Mouse (Mus musculus) thymus, postnatal 4 days (tissue): ENCODE results near the gene Vmn1r198.
"Not testable (repeated sequence)": the region's sequence is repeated elsewhere in the genome, so short reads cannot be mapped to it uniquely, and the experiment has no call there.

ENCODE experiments used
- DNase-seq: peaks from one replicate; pipeline ENCODE4 v3.0.0; 2021

The Vmn1r198 gene

GRCm38 (mm10) chr13:22350064-22350463, at the start of gene Vmn1r198:
TSS of gene Vmn1r198 (plus strand) at chr13:22350364.
- DNase-seq = no peak

- DNase-seq = not testable (repeated sequence)
These were observed 42.1 kb upstream of the Vmn1r198 start for GRCm38 (mm10) chr13:22308075-22308474.

- no peak for DNase-seq
These were observed 34.8 kb upstream of the Vmn1r198 start for GRCm38 (mm10) chr13:22315361-22315760.

- no peak for DNase-seq
These were observed 32.8 kb upstream of the Vmn1r198 start for GRCm38 (mm10) chr13:22317366-22317765.

GRCm38 (mm10) chr13:22320091-22320490, 30.1 kb upstream of the Vmn1r198 start:
- no peak for DNase-seq

GRCm38 (mm10) chr13:22324289-22324688, 25.9 kb upstream of the Vmn1r198 start, which contains the start of gene Vmn1r197:
TSS of gene Vmn1r197 (plus strand) at chr13:22324589.
- no peak for DNase-seq

- no peak for DNase-seq
These were observed 16.9 kb upstream of the Vmn1r198 start for GRCm38 (mm10) chr13:22333269-22333668.

GRCm38 (mm10) chr13:22335565-22335964, 14.6 kb upstream of the Vmn1r198 start:
- no peak for DNase-seq

GRCm38 (mm10) chr13:22350813-22351212, 649 bp downstream of the Vmn1r198 start:
- DNase-seq = no peak

GRCm38 (mm10) chr13:22379518-22379917, 29.4 kb downstream of the Vmn1r198 start, which contains the start of gene Vmn1r199:
TSS of gene Vmn1r199 (plus strand) at chr13:22379818.
- no peak for DNase-seq

GRCm38 (mm10) chr13:22381128-22381527, 31.0 kb downstream of the Vmn1r198 start:
- not testable (repeated sequence) for DNase-seq

- no peak for DNase-seq
These were observed 33.2 kb downstream of the Vmn1r198 start for GRCm38 (mm10) chr13:22383401-22383800.

GRCm38 (mm10) chr13:22387050-22387449, 36.9 kb downstream of the Vmn1r198 start:
- no peak for DNase-seq

- no peak for DNase-seq
These were observed 39.9 kb downstream of the Vmn1r198 start, which contains the start of gene Vmn1r200 for GRCm38 (mm10) chr13:22390073-22390472. TSS of gene Vmn1r200 (plus strand) at chr13:22390373.

- no peak for DNase-seq
These were observed 52.8 kb downstream of the Vmn1r198 start for GRCm38 (mm10) chr13:22402978-22403377.
